Mouse (Mus musculus) neural tube, embryonic 14.5 days (tissue): ENCODE data around the gene Usp49. TPM values are rescaled to one million over a fixed set of nuclear protein-coding genes. Genes with fewer than 3 reads are reported as not detected.
A peak's percentile ranks its signal among the peaks of the same experiment; 100 is the strongest.

Experiments
- ATAC-seq: fragments of 200-750 bp; cut with Nextera tagmentation; 2 replicates; pipeline ENCODE4 v1.8.0; 2017; ENCODE audit warnings: low read depth, mild to moderate bottlenecking, moderate TSS enrichment, moderate library complexity
- H3K27ac ChIP-seq: fragments of 300-500 bp; sonication (generic); 2 replicates; pipeline ENCODE4 v1.5.1; 2014; ENCODE audit warnings: low read depth, mild to moderate bottlenecking, control low read depth, low read length, moderate library complexity, mixed read lengths
- H3K27me3 ChIP-seq: fragments of 300-500 bp; sonication (generic); 2 replicates; pipeline ENCODE4 v1.6.1; 2014; ENCODE audit warnings: low read length; ENCODE audit not compliant: control insufficient read depth, insufficient read depth
- H3K36me3 ChIP-seq: fragments of 300-500 bp; sonication (generic); 2 replicates; pipeline ENCODE4 v1.6.1; 2014; ENCODE audit warnings: low read length, mixed read lengths; ENCODE audit not compliant: control insufficient read depth, insufficient read depth
- H3K4me1 ChIP-seq: fragments of 300-500 bp; sonication (generic); 2 replicates; pipeline ENCODE4 v1.6.1; 2014; ENCODE audit warnings: low read length; ENCODE audit not compliant: control insufficient read depth, insufficient read depth
- H3K4me2 ChIP-seq: fragments of 300-500 bp; sonication (generic); 2 replicates; pipeline ENCODE4 v1.6.1; 2014; ENCODE audit warnings: mild to moderate bottlenecking, low read depth, low read length, control low read depth
- H3K4me3 ChIP-seq: fragments of 300-500 bp; sonication (generic); 2 replicates; pipeline ENCODE4 v1.5.1; 2014; ENCODE audit warnings: low read depth, low read length, control low read depth, mixed read lengths
- H3K9ac ChIP-seq: fragments of 300-500 bp; sonication (generic); replicated peaks from 2 replicates; pipeline ENCODE4 v1.6.1; 2014; ENCODE audit warnings: low read depth, mild to moderate bottlenecking, control low read depth, low read length, mixed read lengths
- H3K9me3 ChIP-seq: fragments of 300-500 bp; sonication (generic); 2 replicates; pipeline ENCODE4 v1.6.1; 2016; ENCODE audit warnings: low read length; ENCODE audit not compliant: control insufficient read depth
- WGBS: fragments of 180-500 bp; shearing (Covaris S2); extraction: QIAGEN DNeasy Blood & Tissue Kit; methylation state at CpG from one replicate; pipeline ENCODE4 v1.1.7; 2014; 5-methylcytosine and 5-hydroxymethylcytosine counted together
- polyA plus RNA-seq: library from polyadenylated mRNA; unstranded; fragments of >200 nt; fragmentation: Nextera tagmentation; extraction: Ambion mirVana; gene quantifications from 2 replicates; pipeline ENCODE4 v1.2.1, GENCODE M21; 2014

Gene Usp49
- polyA plus RNA-seq, 1 experiment from 2014 or later = 5.9 TPM

DNA sequence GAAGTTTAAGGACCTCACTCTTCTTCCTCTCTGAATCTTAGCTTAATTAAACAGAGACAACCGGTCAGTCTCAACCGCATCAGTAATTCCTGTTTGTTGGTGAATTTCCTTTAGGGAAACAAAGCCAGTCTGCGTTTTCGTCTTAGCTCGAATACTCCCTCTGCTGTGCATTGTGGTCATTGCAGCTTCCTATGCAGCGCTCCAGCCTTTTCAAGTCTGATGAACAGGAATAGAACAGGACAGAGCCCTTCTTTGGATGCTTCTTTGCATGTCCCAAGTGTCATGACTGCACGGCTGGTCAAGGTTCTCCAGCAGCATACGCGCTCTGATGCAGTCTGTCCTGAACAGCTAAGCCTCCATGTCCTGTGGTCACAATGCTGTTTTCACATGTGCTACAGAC, 46.1 kb downstream of the Usp49 start:
- 0 out of 2 replicates have a peak, but pooled peaks have one; percentile 22 for ATAC-seq
- peaks cover 20% of the 10 kb centered on the region for H3K36me3 ChIP-seq
- no peak overlapping the region for H3K4me2 ChIP-seq
- no peaks in the 10 kb centered on the region for H3K9me3 ChIP-seq
- no peak overlapping the region for H3K27ac ChIP-seq
- H3K9ac ChIP-seq = no peak overlapping the region
- H3K27me3 ChIP-seq = no peaks in the 10 kb centered on the region
- no peak overlapping the region for H3K4me3 ChIP-seq
- 19% methylated on average over 9 of the region's 9 CpGs for WGBS
- peaks cover 13% of the 10 kb centered on the region for H3K4me1 ChIP-seq

DNA sequence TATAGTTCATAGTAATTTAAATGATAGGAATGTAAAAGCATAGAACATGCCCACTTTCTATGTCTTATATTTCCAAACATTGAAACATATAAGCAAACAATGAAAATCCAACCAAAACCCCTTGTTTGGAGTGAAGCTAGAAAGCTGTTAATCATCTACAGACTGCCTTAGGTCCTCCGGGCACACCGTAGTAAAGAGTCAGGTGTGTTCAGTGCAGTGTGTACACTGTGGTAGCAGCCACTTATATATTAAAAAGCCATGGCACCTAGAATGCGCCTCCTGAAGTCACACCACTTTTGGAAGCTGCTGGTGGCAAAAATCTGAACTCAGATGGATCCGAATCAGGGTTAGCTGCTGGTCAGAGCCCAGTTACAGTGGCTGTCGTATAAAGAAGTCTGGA, 47.7 kb downstream of the Usp49 start:
- H3K4me3 ChIP-seq = no peak overlapping the region
- no peak for ATAC-seq
- WGBS = 90% methylated on average over 5 of the region's 5 CpGs
- no peak overlapping the region for H3K9ac ChIP-seq
- no peaks in the 10 kb centered on the region for H3K27me3 ChIP-seq
- no peak overlapping the region for H3K27ac ChIP-seq
- H3K4me1 ChIP-seq = no peaks in the 10 kb centered on the region; the same call in 1 of the 2 replicates
- H3K9me3 ChIP-seq = no peaks in the 10 kb centered on the region
- H3K4me2 ChIP-seq = no peak overlapping the region
- peaks cover 27% of the 10 kb centered on the region for H3K36me3 ChIP-seq

DNA sequence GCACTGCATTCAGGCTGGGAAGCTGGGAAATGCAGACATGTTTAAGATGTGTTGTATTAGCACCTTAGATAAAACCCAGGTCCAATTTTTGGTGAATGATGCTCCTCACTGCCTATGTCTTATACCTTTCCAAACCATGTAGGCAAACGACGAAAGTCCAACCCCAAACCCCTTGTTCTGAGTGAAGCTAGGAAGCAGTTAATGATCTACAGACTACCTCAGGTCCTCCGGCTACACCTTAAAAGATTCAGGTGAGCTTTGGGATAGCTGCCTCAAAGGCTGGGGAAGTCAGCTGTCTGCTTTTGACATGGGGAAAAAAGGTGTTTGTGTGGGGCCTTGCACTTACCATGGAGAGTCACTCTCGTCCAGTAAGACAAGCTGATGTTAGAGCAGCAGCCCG, 48.2 kb downstream of the Usp49 start:
- H3K4me3 ChIP-seq = no peak overlapping the region
- no peaks in the 10 kb centered on the region for H3K9me3 ChIP-seq
- H3K27me3 ChIP-seq = no peaks in the 10 kb centered on the region
- no peaks in the 10 kb centered on the region for H3K4me1 ChIP-seq
- WGBS = 87% methylated on average over 5 of the region's 5 CpGs
- ATAC-seq = no peak
- H3K4me2 ChIP-seq = no peak overlapping the region
- peaks cover 27% of the 10 kb centered on the region for H3K36me3 ChIP-seq
- H3K9ac ChIP-seq = no peak overlapping the region
- no peak overlapping the region for H3K27ac ChIP-seq

DNA sequence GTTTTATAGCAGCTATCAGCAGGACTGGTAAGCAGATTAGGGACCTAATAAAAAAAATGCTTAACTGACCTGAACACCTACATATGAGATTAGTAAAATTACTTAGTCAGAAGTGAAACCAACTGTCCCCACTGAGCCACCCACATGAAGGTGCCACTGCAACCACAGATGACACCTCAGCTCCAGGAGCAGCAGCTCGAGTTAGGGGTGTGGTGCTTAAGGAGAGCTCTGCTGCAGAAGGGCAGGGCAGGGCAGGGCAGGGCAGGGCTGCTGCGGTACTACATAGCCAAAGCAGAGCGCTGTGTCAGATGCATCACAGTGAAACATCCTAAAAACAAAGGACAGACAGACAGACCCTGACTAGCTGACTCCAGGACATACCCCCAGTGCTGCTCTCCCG, 52.3 kb downstream of the Usp49 start:
- 86% methylated on average over 4 of the region's 4 CpGs for WGBS
- no peak for ATAC-seq
- Histone ChIP-seq H3K4me3 (no peak overlapping the region), H3K9ac (no peak overlapping the region), H3K4me1 (peaks cover 8% of the 10 kb centered on the region), H3K27me3 (no peaks in the 10 kb centered on the region), H3K36me3 (peaks cover 27% of the 10 kb centered on the region), H3K27ac (no peak overlapping the region), H3K9me3 (no peaks in the 10 kb centered on the region), H3K4me2 (no peak overlapping the region)

DNA sequence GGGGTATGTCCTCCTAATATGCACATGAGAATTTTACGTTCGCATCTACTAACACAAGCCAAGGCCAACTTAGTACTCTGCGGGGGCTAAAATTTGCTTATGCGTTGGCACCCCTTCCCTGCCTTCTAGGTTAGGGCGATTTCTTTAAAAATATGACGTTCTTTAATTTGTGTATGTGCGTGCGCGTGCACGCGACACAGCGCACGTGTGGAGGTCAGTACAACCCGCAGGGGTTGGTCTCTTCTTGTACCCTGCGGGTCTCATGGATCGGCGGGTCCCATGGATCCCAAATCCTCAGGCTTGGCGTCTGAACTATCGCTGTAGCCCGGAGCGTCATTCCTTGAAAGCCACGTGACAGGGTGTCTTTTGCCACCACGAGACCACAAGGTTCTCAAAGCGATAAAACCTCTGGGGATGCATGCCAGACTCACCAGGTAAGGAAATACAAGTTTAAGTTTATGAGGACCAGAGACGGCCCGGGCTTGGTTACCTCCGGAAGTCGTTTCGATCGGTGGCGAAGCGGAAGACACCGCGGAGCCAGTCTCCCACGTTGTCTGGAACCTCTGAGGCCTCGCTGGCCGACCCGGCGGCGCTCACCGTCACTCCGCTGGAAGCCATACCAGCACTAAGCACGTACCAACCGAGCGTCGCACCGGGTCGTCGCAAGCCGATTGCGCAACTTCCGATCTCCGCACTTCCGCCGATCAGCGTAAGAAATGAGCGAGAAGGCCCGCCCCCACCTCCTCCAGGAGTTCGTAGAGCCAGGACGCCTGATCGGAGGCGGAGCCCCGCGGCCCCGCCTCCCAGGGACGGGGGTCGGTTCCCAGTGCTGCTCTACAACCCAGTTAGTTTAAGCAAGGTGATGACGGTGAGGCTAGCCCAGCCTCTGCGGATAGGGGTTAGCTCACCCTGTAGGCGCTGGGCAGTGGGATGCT, 57.2 kb downstream of the Usp49 start:
- Histone ChIP-seq H3K9ac (peak overlapping the region; percentile 78), H3K36me3 (peaks cover 3% of the 10 kb centered on the region; the same call in 1 of the 2 replicates), H3K27ac (peak overlapping the region; percentile 87), H3K9me3 (no peaks in the 10 kb centered on the region), H3K27me3 (no peaks in the 10 kb centered on the region), H3K4me2 (peak overlapping the region; percentile 90), H3K4me1 (peaks cover 8% of the 10 kb centered on the region), H3K4me3 (peak overlapping the region; percentile 70)
- 1% methylated on average over 70 of the region's 70 CpGs for WGBS
- ATAC-seq = peak; percentile 91

DNA sequence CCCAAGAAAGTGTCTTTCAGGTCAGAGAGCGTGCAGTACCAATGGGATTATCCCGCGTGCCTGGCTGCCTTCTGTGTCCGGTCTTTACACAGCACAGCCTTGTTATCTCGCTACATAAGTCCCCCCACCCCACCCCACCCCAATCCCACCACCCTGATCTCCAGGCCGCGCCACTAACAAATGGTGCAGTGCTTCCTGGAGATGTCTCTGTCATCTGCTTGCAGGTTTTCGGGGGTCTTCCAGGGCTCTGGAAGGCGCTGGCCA, 57.8 kb downstream of the Usp49 start, which contains the start of gene Tomm6:
Gene Tomm6, minus strand, starts transcription at position 43 of the 264 bp plus-strand sequence.
- WGBS = 0% methylated on average over 9 of the region's 9 CpGs
- H3K4me3 ChIP-seq = peak within 1 kb of the TSS; percentile 70
- peak within 1 kb of the TSS; percentile 90 for H3K4me2 ChIP-seq
- peaks cover 8% of the 10 kb centered on the region for H3K4me1 ChIP-seq
- H3K27ac ChIP-seq = peak within 1 kb of the TSS; percentile 87
- H3K27me3 ChIP-seq = no peaks in the 10 kb centered on the region
- no peaks in the 10 kb centered on the region for H3K9me3 ChIP-seq
- peaks cover 3% of the 10 kb centered on the region; the same call in 1 of the 2 replicates for H3K36me3 ChIP-seq
- ATAC-seq = no peak
- peak within 1 kb of the TSS; percentile 78 for H3K9ac ChIP-seq

DNA sequence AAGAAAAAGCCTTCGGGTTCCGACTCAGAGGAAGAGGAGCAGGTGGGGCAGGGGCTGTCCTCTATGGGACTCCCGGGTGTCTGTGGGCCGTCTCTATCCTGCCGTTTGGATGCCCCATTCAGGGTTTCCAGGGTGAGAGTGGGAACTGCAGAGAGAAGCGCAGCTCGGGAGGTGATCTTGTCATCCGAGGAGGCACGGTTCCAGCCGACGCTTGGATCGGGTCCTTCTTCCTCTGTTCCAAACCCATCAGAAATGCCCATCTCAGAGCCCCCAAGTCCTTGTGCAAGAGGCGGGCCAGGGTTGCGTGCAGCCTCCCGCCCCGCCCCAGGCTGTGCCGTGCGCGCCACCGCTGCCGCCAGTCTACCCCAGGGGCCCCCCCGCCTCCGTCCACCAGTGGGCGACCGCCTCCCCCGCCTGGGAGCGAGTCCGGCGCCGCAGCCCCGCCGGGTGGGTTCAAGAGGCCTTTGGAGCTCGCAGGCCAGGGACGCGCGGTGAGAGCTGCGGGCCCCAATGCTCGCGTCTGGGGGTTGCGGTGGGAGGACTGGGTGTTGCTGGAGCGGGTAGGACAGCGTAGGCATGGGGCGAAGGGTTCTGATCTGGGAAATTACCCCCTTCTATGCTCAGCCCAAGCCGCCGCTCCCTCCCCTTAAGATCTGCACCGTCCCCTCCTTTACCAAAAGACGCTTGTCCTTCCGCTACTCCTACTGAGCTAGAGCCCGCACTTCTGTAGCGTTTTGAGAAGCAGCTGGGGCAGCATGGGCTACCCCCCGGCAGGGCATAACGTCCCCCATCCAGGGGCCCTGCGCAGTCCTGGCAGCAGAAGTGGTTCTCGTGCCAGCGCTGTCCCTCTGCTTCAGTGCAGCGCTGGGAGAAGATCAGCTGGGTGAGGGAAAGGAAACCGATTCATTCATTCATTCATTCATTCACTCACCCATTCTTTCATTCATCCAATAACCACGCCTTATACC, 58.4 kb downstream of the Usp49 start, which contains the start of gene Frs3:
Gene Frs3, plus strand, starts transcription at position 423 of the 968 bp plus-strand sequence.
- Histone ChIP-seq H3K9me3 (no peaks in the 10 kb centered on the region), H3K4me2 (peak within 1 kb of the TSS; percentile 90), H3K36me3 (peaks cover 3% of the 10 kb centered on the region; the same call in 1 of the 2 replicates), H3K9ac (peak within 1 kb of the TSS; percentile 78), H3K27me3 (no peaks in the 10 kb centered on the region), H3K4me1 (peaks cover 8% of the 10 kb centered on the region), H3K4me3 (peak within 1 kb of the TSS; percentile 70), H3K27ac (peak within 1 kb of the TSS; percentile 87)
- ATAC-seq = peak; percentile 68
- 1% methylated on average over 56 of the region's 58 CpGs for WGBS

DNA sequence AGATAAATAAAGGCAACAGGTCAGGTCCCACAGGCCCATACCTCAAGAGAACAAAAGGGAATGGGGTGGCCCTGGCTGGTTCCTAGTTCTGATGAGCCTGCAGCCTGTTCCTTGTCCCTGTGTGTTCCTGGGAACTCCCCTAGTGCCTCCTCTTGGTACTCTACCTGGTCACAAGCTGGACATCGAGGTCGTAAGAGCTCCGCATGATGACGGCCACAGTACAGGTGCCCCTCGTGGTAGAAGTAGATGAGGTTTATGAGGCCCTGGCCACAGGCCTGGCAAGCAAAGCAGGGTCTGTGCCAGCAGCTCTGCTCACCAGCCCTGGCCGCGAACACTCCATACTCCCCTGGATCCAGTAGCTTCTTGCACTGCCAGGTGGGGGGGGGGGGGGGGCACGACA, 59.4 kb downstream of the Usp49 start:
- WGBS = 77% methylated on average over 7 of the region's 8 CpGs
- H3K27ac ChIP-seq = no peak overlapping the region
- peak overlapping the region; percentile 78; the same call in 1 of the 2 replicates for H3K9ac ChIP-seq
- ATAC-seq = no peak
- H3K4me3 ChIP-seq = no peak overlapping the region; the same call in 1 of the 2 replicates
- H3K9me3 ChIP-seq = no peaks in the 10 kb centered on the region
- peak overlapping the region; percentile 90 for H3K4me2 ChIP-seq
- H3K27me3 ChIP-seq = no peaks in the 10 kb centered on the region
- H3K36me3 ChIP-seq = no peaks in the 10 kb centered on the region; the same call in 1 of the 2 replicates
- peaks cover 13% of the 10 kb centered on the region for H3K4me1 ChIP-seq
